Mouse (Mus musculus) Patski (cell line): ENCODE measurements around the gene Cyp2c50. TPM values are rescaled to one million over a fixed set of nuclear protein-coding genes. Genes with fewer than 3 reads are reported as not detected.
"Not testable (repeated sequence)": the region's sequence is repeated elsewhere in the genome, so short reads cannot be mapped to it uniquely, and the experiment has no call there.

ENCODE experiments used
- ATAC-seq: fragments of 100-300 bp; one replicate; pipeline ENCODE4 v1.8.0; 2021
- CTCF ChIA-PET: fragments of 350-600 bp; sonication (Branson Sonifier 250); formaldehyde crosslinking; loops from one replicate; lab custom pipeline; 2022; ENCODE audit warnings: inconsistent platforms; lab: Charles Lee
- POLR2A ChIA-PET: fragments of 350-600 bp; sonication (Branson Sonifier 250); formaldehyde crosslinking; loops from one replicate; lab custom pipeline; 2022; ENCODE audit warnings: antibody characterized with exemption, inconsistent platforms; lab: Charles Lee
- DNase-seq: peaks from one replicate; pipeline ENCODE4 v3.0.0-alpha.2; 2011; ENCODE audit warnings: low read depth, low spot score
- H3K27me3 ChIP-seq: fragments of 371-371 bp; one replicate; pipeline ENCODE4 v1.5.1; 2021
- CTCF ChIP-seq: fragments of 100-300 bp; IDR thresholded peaks from one replicate; pipeline ENCODE4 v1.5.1; 2021
- in situ Hi-C: fragments of 300-500 bp; cut with MboI; formaldehyde crosslinking; loops from 3 replicates; pipeline ENCODE4 v1.11.1; 2018; ENCODE audit warnings: low pct_unique_long_range_greater_than_20kb, mixed read lengths
- polyA plus RNA-seq: library from polyadenylated mRNA; unstranded; gene quantifications from one replicate; pipeline ENCODE4 v1.2.3, GENCODE M21; 2021

Cyp2c50 gene
- polyA plus RNA-seq = not detected

DNA sequence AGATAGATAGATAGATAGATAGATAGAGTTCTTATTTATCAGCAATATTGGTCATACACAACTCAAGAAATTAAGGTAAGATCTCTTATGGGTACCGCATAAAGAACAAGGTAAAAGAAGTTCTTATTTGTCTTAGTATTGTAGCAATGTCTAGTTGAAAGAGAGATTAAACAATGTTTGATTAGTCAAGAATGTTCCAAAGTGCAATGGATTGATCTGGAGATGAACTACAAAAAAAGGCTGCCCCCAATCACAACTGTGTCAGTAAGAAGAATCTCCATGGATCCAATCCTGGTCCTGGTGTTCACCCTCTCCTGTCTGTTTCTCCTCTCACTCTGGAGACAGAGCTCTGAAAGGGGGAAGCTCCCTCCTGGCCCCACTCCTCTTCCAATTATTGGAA is at the start of gene Cyp2c50:
TSS of gene Cyp2c50 (plus strand) at position 268 of the 400 bp plus-strand sequence.
- DNase-seq, CTCF ChIA-PET, ATAC-seq, H3K27me3 ChIP-seq, POLR2A ChIA-PET: not testable (repeated sequence)
- in situ Hi-C loops = loop anchor here (10.0 kb wide), 1 partner anchor 115 kb away; no protein-coding TSS in a partner anchor

DNA sequence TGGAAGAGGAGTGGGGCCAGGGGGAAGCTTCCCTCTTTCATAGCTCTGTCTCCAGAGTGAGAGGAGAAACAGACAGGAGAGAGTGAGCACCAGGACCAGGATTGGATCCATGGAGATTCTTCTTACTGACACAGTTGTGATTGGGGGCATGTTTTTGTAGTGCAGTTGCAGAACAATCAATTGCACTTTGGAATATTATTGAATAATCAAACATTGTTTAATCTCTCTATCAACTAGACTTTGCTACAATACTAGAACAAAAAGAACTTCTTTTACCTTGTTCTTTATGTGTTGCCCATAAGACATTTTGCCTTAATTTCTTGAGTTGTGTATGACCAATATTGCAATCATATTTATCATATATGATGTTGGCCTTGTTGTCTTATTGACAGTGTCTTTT is 15.8 kb upstream of the Cyp2c50 start, which contains the start of gene Cyp2c54:
TSS of gene Cyp2c54 (minus strand) at position 127 of the 400 bp plus-strand sequence.
- peaks cover 13% of the 10 kb centered on the region for H3K27me3 ChIP-seq
- DNase-seq (no peak), ATAC-seq (no peak)
- TF ChIP-seq CTCF = no peak
- ChIA-PET POLR2A (no interaction called here), CTCF (no interaction called here)
- in situ Hi-C loops = no loop called here

DNA sequence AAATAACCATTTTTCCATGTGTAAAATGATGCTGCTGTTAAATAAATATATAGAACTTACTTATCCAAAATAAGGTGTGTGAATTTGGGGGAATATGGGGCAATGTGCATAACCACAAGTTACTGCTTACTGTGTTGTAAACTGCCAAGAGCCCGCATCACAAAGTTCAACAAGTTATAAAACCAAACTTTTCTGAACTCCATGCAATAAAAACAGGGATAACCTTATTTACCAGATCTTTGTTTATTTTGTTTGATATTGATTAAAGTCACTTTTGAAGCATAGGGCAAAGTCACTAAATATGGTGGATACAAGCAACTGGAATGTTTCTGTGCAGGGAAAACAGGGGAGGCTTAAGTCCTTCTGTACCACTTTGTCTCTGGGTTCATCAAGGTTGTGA is 1.1 kb upstream of the Cyp2c50 start:
- in situ Hi-C loops = loop anchor here (10.0 kb wide), 1 partner anchor 114 kb away; no protein-coding TSS in a partner anchor
- ATAC-seq (no peak), DNase-seq (no peak)
- ChIA-PET CTCF (no interaction called here), POLR2A (no interaction called here)
- no peak for TF ChIP-seq CTCF
- H3K27me3 ChIP-seq = peaks cover 4% of the 10 kb centered on the region

DNA sequence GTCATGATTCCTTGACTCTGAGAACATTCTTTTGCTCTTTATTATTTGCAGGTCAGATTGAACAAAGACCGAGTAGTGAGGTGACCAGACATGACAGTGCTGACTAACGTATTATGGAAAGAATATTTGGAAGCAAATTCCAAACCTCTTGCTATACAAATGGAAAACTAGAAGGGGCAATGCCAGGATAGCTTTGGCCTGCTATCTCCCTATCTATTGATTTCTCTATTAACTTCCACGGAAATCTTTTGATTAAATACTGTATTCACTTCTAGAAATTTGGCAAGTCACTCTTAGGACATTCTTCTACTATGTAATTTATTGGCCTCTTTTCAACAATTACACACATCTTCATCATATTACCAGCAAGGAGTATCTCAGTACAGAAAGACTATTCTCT is 1.6 kb downstream of the Cyp2c50 start:
- CTCF ChIA-PET = no interaction called here
- no peak for TF ChIP-seq CTCF
- in situ Hi-C loops = no loop called here
- H3K27me3 ChIP-seq = peaks cover 4% of the 10 kb centered on the region
- DNase-seq = no peak
- no peak for ATAC-seq
- POLR2A ChIA-PET = no interaction called here

DNA sequence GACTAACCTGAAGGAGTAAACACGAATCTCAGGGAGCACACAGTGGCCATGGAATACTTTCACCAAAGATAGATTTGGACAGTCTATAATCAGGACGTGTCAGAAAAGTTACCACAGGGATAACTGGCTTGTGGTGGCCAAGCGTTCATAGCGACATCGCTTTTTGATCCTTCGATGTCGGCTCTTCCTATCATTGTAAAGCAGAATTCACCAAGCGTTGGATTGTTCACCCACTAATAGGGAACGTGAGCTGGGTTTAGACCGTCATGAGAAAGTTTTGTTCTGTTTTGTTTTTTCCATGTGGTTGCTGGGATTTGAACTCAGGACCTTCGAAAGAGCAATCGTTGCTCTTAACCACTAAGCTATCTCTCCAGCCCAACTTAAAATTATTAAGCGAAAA is 30.1 kb downstream of the Cyp2c50 start:
- POLR2A ChIA-PET, in situ Hi-C loops: not testable (repeated sequence)

DNA sequence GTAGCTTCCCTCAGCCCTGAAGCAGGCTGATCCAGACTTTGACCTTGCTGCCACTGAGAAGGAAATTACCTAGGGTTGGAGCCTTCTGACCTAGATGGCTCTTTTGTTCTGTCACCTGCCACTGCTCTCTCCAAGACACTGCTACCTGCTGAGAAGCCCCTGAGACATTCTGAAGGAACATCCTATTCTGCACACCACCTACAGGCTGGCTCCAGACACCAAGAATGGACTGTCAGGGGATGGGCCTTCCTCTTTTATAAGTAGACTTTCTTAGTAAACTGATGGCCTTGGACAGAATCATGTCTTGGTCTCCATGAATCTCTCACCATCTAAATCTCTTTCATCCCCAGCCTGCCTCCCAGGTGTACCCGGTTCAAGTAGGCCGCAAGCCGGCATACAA is 35.7 kb downstream of the Cyp2c50 start:
- H3K27me3 ChIP-seq, DNase-seq, CTCF ChIA-PET, POLR2A ChIA-PET, in situ Hi-C loops, ATAC-seq: not testable (repeated sequence)

More for the DNA sequence above, 30.1 kb downstream of the Cyp2c50 start:
- ATAC-seq, H3K27me3 ChIP-seq, DNase-seq, CTCF ChIA-PET: not testable (repeated sequence)

DNA sequence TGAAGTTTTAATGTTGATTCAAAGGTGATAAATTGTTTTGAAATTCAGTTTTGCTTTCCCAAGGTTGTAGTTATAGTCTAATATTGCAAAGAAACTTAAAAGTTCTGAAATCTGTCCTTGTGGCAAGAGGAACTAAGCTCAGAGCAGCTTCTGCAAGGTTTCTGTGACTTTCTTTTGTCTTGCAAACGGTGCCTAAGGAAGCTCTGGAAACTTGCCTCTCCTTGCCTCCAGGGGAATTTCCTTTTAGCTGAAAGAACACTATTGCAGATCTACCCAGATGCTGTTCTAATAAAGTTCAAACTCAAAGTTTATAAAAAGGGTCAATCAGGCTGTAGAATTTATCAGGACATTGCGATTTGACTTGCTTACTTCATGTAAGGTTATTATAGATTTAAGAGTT is 37.5 kb downstream of the Cyp2c50 start:
- CTCF ChIA-PET = interaction anchor here (1.5 kb wide), 1 partner anchor 13 kb away, joined by 3 read pairs; no protein-coding TSS in a partner anchor
- H3K27me3 ChIP-seq, in situ Hi-C loops, POLR2A ChIA-PET, ATAC-seq, DNase-seq: not testable (repeated sequence)

Other genes starting within 250 kb of the Cyp2c50 start
- not detected for gene Cyp2c69, start 202.9 kb upstream of the Cyp2c50 start, polyA plus RNA-seq
- not detected for gene Cyp2c37, start 97.3 kb upstream of the Cyp2c50 start, polyA plus RNA-seq
- not detected for gene Cyp2c54, start 15.9 kb upstream of the Cyp2c50 start, polyA plus RNA-seq
- gene Cyp2c70, start 97.6 kb downstream of the Cyp2c50 start, polyA plus RNA-seq = not detected
- gene Pdlim1, start 182.2 kb downstream of the Cyp2c50 start, polyA plus RNA-seq = 13.5 TPM